Mouse (Mus musculus) kidney, embryonic 14.5 days (tissue): ENCODE measurements at regions not wholly inside any gene's neighbourhood (a gene's known extent, or its start where the extent isn't known, plus 50 kb on each side); places are given as distances from the start of the nearest gene placed in this dataset.
A peak's percentile ranks its signal among the peaks of the same experiment; 100 is the strongest.

Experiments
- ATAC-seq: fragments of 200-750 bp; cut with Nextera tagmentation; 2 replicates; pipeline ENCODE4 v1.8.0; 2017; ENCODE audit warnings: moderate number of reproducible peaks, mild to moderate bottlenecking, moderate TSS enrichment, moderate library complexity; ENCODE audit not compliant: low FRiP score, low TSS enrichment
- H3K27ac ChIP-seq: fragments of 300-500 bp; sonication (generic); 2 replicates; pipeline ENCODE4 v1.5.1; 2014; ENCODE audit warnings: low read depth, mild to moderate bottlenecking, low read length, moderate library complexity, mixed read lengths
- H3K27me3 ChIP-seq: fragments of 300-500 bp; sonication (generic); 2 replicates; pipeline ENCODE4 v1.6.1; 2014; ENCODE audit warnings: mild to moderate bottlenecking, low read length; ENCODE audit not compliant: control insufficient read depth, insufficient read depth
- H3K36me3 ChIP-seq: fragments of 300-500 bp; sonication (generic); 2 replicates; pipeline ENCODE4 v1.6.1; 2014; ENCODE audit warnings: low read length, mixed read lengths; ENCODE audit not compliant: control insufficient read depth, insufficient read depth
- H3K4me1 ChIP-seq: fragments of 300-500 bp; sonication (generic); 2 replicates; pipeline ENCODE4 v1.6.1; 2014; ENCODE audit warnings: low read length, mixed read lengths; ENCODE audit not compliant: control insufficient read depth, insufficient read depth
- H3K4me2 ChIP-seq: fragments of 300-500 bp; sonication (generic); replicated peaks from 2 replicates; pipeline ENCODE4 v1.6.1; 2014; ENCODE audit warnings: low read depth, mild to moderate bottlenecking, low read length
- H3K4me3 ChIP-seq: fragments of 300-500 bp; sonication (generic); 2 replicates; pipeline ENCODE4 v1.5.1; 2014; ENCODE audit warnings: mild to moderate bottlenecking, low read length
- H3K9ac ChIP-seq: fragments of 300-500 bp; sonication (generic); 2 replicates; pipeline ENCODE4 v1.6.1; 2014; ENCODE audit warnings: low read depth, mild to moderate bottlenecking, low read length, moderate library complexity
- H3K9me3 ChIP-seq: fragments of 300-500 bp; sonication (generic); 2 replicates; pipeline ENCODE4 v1.6.1; 2016; ENCODE audit warnings: low read length; ENCODE audit not compliant: control insufficient read depth
- WGBS: fragments of 180-500 bp; shearing (Covaris S2); extraction: QIAGEN DNeasy Blood & Tissue Kit; methylation state at CpG from one replicate; pipeline ENCODE4 v1.1.7; 2014; 5-methylcytosine and 5-hydroxymethylcytosine counted together

GRCm38 (mm10) chr1:137658141-137658540, 517.4 kb downstream of the Ptprc start:
- no peak overlapping the region for H3K4me2 ChIP-seq
- H3K4me3 ChIP-seq, result no peak overlapping the region
- no peak overlapping the region for H3K9ac ChIP-seq
- no peaks in the 10 kb centered on the region for H3K36me3 ChIP-seq
- H3K9me3 ChIP-seq, result no peaks in the 10 kb centered on the region
- no peak overlapping the region for H3K27ac ChIP-seq
- 97% methylated on average over 1 of the region's 1 CpGs for WGBS
- ATAC-seq, result no peak
- H3K27me3 ChIP-seq, result no peaks in the 10 kb centered on the region
- no peaks in the 10 kb centered on the region for H3K4me1 ChIP-seq

GRCm38 (mm10) chr1:137656900-137657458, 518.5 kb downstream of the Ptprc start:
- no peak overlapping the region for H3K27ac ChIP-seq
- no peaks in the 10 kb centered on the region for H3K4me1 ChIP-seq
- no peak overlapping the region for H3K4me2 ChIP-seq
- H3K9me3 ChIP-seq, result no peaks in the 10 kb centered on the region
- WGBS, result 51% methylated on average over 6 of the region's 6 CpGs
- H3K27me3 ChIP-seq, result no peaks in the 10 kb centered on the region
- H3K4me3 ChIP-seq, result no peak overlapping the region
- ATAC-seq, result no peak
- no peaks in the 10 kb centered on the region for H3K36me3 ChIP-seq
- H3K9ac ChIP-seq, result no peak overlapping the region

- Histone ChIP-seq H3K27ac (peak overlapping the region; percentile 51; the same call in 1 of the 2 replicates), H3K9ac (no peak overlapping the region), H3K4me3 (no peak overlapping the region), H3K36me3 (no peaks in the 10 kb centered on the region), H3K27me3 (no peaks in the 10 kb centered on the region), H3K4me1 (no peaks in the 10 kb centered on the region), H3K4me2 (no peak overlapping the region), H3K9me3 (no peaks in the 10 kb centered on the region)
- WGBS, result 53% methylated on average over 4 of the region's 4 CpGs
- no peak for ATAC-seq
Measured at GRCm38 (mm10) chr1:137654171-137654570, 521.3 kb downstream of the Ptprc start.

GRCm38 (mm10) chr1:137653495-137653894, 522.0 kb downstream of the Ptprc start:
- WGBS, result 82% methylated on average over 5 of the region's 5 CpGs
- no peak overlapping the region for H3K9ac ChIP-seq
- no peak overlapping the region for H3K4me3 ChIP-seq
- no peak for ATAC-seq
- no peaks in the 10 kb centered on the region for H3K4me1 ChIP-seq
- peak overlapping the region; percentile 37; the same call in 1 of the 2 replicates for H3K27ac ChIP-seq
- no peaks in the 10 kb centered on the region for H3K27me3 ChIP-seq
- H3K36me3 ChIP-seq, result no peaks in the 10 kb centered on the region
- H3K4me2 ChIP-seq, result no peak overlapping the region
- H3K9me3 ChIP-seq, result no peaks in the 10 kb centered on the region

GRCm38 (mm10) chr1:137650629-137651028, 524.9 kb downstream of the Ptprc start:
- H3K4me1 ChIP-seq, result no peaks in the 10 kb centered on the region
- no peaks in the 10 kb centered on the region for H3K27me3 ChIP-seq
- 42% methylated on average over 3 of the region's 3 CpGs for WGBS
- H3K9ac ChIP-seq, result no peak overlapping the region
- H3K27ac ChIP-seq, result no peak overlapping the region
- H3K36me3 ChIP-seq, result no peaks in the 10 kb centered on the region
- no peaks in the 10 kb centered on the region for H3K9me3 ChIP-seq
- H3K4me3 ChIP-seq, result no peak overlapping the region
- ATAC-seq, result no peak
- H3K4me2 ChIP-seq, result no peak overlapping the region

GRCm38 (mm10) chr1:137650082-137650481, 525.4 kb downstream of the Ptprc start:
- 3% methylated on average over 2 of the region's 2 CpGs for WGBS
- H3K4me1 ChIP-seq, result no peaks in the 10 kb centered on the region
- no peak overlapping the region for H3K9ac ChIP-seq
- H3K27me3 ChIP-seq, result no peaks in the 10 kb centered on the region
- H3K36me3 ChIP-seq, result no peaks in the 10 kb centered on the region
- H3K27ac ChIP-seq, result peak overlapping the region; percentile 9; the same call in 1 of the 2 replicates
- no peak overlapping the region for H3K4me2 ChIP-seq
- H3K9me3 ChIP-seq, result no peaks in the 10 kb centered on the region
- H3K4me3 ChIP-seq, result no peak overlapping the region
- ATAC-seq, result no peak

- Histone ChIP-seq H3K36me3 (no peaks in the 10 kb centered on the region), H3K27me3 (no peaks in the 10 kb centered on the region), H3K9ac (no peak overlapping the region), H3K4me3 (no peak overlapping the region), H3K27ac (no peak overlapping the region), H3K4me1 (no peaks in the 10 kb centered on the region), H3K9me3 (no peaks in the 10 kb centered on the region), H3K4me2 (no peak overlapping the region)
- no peak for ATAC-seq
- 74% methylated on average over 1 of the region's 1 CpGs for WGBS
Measured at GRCm38 (mm10) chr1:137648832-137649231, 526.7 kb downstream of the Ptprc start.

- H3K9me3 ChIP-seq, result no peaks in the 10 kb centered on the region
- H3K4me1 ChIP-seq, result no peaks in the 10 kb centered on the region
- WGBS, result 38% methylated on average over 6 of the region's 6 CpGs
- no peak overlapping the region for H3K4me2 ChIP-seq
- H3K27me3 ChIP-seq, result no peaks in the 10 kb centered on the region
- H3K36me3 ChIP-seq, result no peaks in the 10 kb centered on the region
- H3K9ac ChIP-seq, result no peak overlapping the region
- H3K4me3 ChIP-seq, result no peak overlapping the region
- 0 out of 2 replicates have a peak, but pooled peaks have one; percentile 49 for ATAC-seq
- no peak overlapping the region for H3K27ac ChIP-seq
Measured at GRCm38 (mm10) chr1:137644601-137645040, 530.9 kb downstream of the Ptprc start.

GRCm38 (mm10) chr1:137643508-137643907, 532.0 kb downstream of the Ptprc start:
- no peaks in the 10 kb centered on the region for H3K9me3 ChIP-seq
- H3K27ac ChIP-seq, result no peak overlapping the region
- no peaks in the 10 kb centered on the region for H3K4me1 ChIP-seq
- H3K36me3 ChIP-seq, result no peaks in the 10 kb centered on the region
- ATAC-seq, result no peak
- no peak overlapping the region for H3K4me2 ChIP-seq
- H3K27me3 ChIP-seq, result no peaks in the 10 kb centered on the region
- no peak overlapping the region for H3K9ac ChIP-seq
- 93% methylated on average over 1 of the region's 1 CpGs for WGBS
- no peak overlapping the region for H3K4me3 ChIP-seq
